Mouse (Mus musculus): ENCODE measurements at regions not wholly inside any gene's neighbourhood (a gene's known extent, or its start where the extent isn't known, plus 50 kb on each side); places are given as distances from the start of the nearest gene placed in this dataset.

- no peaks in the 10 kb centered on the region for H3K36me3 ChIP-seq
- H3K9me3 ChIP-seq = no peaks in the 10 kb centered on the region
- peaks cover 22% of the 10 kb centered on the region for H3K4me1 ChIP-seq
- no peak overlapping the region for H3K4me3 ChIP-seq
- H3K4me2 ChIP-seq (replicated peaks) = no peak overlapping the region
- no peaks in the 10 kb centered on the region for H3K27me3 ChIP-seq
- ATAC-seq (replicated peaks) = no peak
- H3K27ac ChIP-seq (replicated peaks) = no peak overlapping the region
- H3K9ac ChIP-seq (replicated peaks) = no peak overlapping the region
- WGBS = 90% methylated on average over 4 of the region's 4 CpGs
These were observed 128.8 kb downstream of the Ackr3 start for GRCm38 (mm10) chr1:90332531-90332930.

DNA sequence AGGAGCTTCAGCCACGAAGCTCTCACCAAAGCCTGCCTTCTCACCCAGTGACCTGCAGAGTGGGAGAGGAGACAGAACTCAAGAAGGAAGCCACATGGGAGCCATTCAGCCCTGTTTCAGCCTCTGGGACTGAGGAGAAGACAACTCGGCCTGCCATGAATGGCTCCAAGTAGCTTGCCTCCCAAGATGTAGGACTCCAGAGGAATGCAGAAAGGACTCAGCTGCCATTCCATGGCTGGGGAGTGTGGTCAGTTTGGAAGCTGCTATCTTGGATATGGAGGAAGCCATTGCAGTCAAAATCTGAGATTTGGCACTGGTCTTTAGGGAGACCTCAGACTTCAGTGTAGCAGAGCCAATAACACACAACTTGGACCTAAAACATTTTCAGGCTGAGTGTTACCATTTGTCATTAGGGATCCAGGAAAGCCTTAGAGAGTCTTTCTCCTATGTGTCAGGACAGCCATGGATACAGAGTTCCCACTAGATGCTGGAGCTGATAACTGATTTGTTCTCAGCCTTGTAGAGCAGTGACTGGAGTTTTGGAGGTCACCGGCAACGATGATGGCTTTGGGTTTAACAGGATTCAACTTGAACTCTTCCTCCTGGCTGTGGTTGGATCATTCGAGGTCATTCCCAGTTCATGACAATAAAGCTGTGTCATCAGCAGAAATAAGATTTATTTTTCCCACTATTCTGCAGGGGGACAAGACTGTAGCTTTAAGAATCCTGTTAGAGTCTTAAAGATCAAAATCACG, 130.1 kb downstream of the Ackr3 start:
- Histone ChIP-seq H3K27me3 (no peaks in the 10 kb centered on the region), H3K9me3 (no peaks in the 10 kb centered on the region), H3K9ac (replicated peaks) (no peak overlapping the region), H3K4me3 (no peak overlapping the region), H3K27ac (replicated peaks) (no peak overlapping the region), H3K4me1 (peaks cover 10% of the 10 kb centered on the region), H3K36me3 (no peaks in the 10 kb centered on the region), H3K4me2 (replicated peaks) (no peak overlapping the region)
- no peak for ATAC-seq (replicated peaks)
- 90% methylated on average over 6 of the region's 6 CpGs for WGBS

DNA sequence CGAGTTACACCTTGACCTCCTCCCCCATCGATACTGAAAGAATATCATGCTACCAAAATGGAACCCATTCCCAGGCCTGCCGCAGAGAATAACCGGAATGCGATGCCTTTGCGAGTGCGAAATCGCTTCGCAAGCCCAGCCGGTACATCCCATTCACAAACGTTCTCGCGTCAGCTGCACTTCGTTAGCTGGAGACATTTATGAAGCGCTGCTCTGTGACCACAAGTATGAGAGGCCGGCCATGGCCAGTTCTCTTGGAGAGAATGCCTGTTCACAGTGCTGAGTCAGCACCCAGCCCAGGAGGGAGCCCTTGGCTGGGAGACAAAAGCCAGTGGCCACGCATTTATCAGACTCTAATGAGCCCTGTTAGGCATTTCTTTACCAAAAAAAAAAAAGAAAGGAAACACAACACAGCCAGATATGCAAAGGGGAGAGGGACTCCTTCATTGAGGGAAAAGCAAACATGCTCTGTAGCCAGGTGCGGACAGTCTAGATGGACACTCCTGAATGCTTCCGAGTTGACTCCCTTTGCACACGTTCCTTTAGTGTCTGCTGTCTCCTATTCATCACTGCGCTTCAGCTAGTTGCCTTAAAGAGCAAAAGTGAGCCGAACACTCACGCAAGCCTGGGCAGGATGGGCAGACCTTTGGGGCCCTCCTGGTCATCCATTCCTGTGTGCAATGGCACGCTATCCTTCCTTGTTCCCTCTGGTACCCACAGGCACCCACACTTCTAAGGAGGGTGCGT, 131.4 kb downstream of the Ackr3 start:
- H3K36me3 ChIP-seq = no peaks in the 10 kb centered on the region
- no peak overlapping the region for H3K27ac ChIP-seq (replicated peaks)
- H3K9me3 ChIP-seq = no peaks in the 10 kb centered on the region
- peaks cover 10% of the 10 kb centered on the region for H3K4me1 ChIP-seq
- no peak for ATAC-seq (replicated peaks)
- no peak overlapping the region for H3K9ac ChIP-seq (replicated peaks)
- H3K4me3 ChIP-seq = no peak overlapping the region
- no peaks in the 10 kb centered on the region for H3K27me3 ChIP-seq
- H3K4me2 ChIP-seq (replicated peaks) = no peak overlapping the region
- 49% methylated on average over 25 of the region's 25 CpGs for WGBS

- Histone ChIP-seq H3K9me3 (no peaks in the 10 kb centered on the region), H3K4me1 (peaks cover 10% of the 10 kb centered on the region), H3K27me3 (no peaks in the 10 kb centered on the region), H3K4me2 (replicated peaks) (no peak overlapping the region), H3K36me3 (no peaks in the 10 kb centered on the region), H3K9ac (replicated peaks) (no peak overlapping the region), H3K4me3 (no peak overlapping the region), H3K27ac (replicated peaks) (no peak overlapping the region)
- ATAC-seq (replicated peaks) = no peak
- 84% methylated on average over 12 of the region's 12 CpGs for WGBS
These were observed 134.1 kb downstream of the Ackr3 start for GRCm38 (mm10) chr1:90337876-90338316.

- 37% methylated on average over 1 of the region's 1 CpGs for WGBS
These were observed 138.6 kb downstream of the Ackr3 start for GRCm38 (mm10) chr1:90342346-90342745.

GRCm38 (mm10) chr1:90343492-90343891, 139.7 kb downstream of the Ackr3 start:
- Histone ChIP-seq H3K9ac (replicated peaks) (no peak overlapping the region), H3K9me3 (no peaks in the 10 kb centered on the region), H3K4me3 (no peak overlapping the region), H3K36me3 (no peaks in the 10 kb centered on the region), H3K4me2 (replicated peaks) (no peak overlapping the region), H3K4me1 (no peaks in the 10 kb centered on the region), H3K27me3 (no peaks in the 10 kb centered on the region), H3K27ac (replicated peaks) (no peak overlapping the region)
- no peak for ATAC-seq (replicated peaks)
- WGBS = 56% methylated on average over 2 of the region's 2 CpGs

More at GRCm38 (mm10) chr1:90342346-90342745, 138.6 kb downstream of the Ackr3 start:
- Histone ChIP-seq H3K4me1 (no peaks in the 10 kb centered on the region), H3K36me3 (no peaks in the 10 kb centered on the region), H3K4me3 (no peak overlapping the region), H3K4me2 (replicated peaks) (no peak overlapping the region), H3K9ac (replicated peaks) (no peak overlapping the region), H3K27ac (replicated peaks) (no peak overlapping the region), H3K9me3 (no peaks in the 10 kb centered on the region), H3K27me3 (no peaks in the 10 kb centered on the region)
- no peak for ATAC-seq (replicated peaks)

GRCm38 (mm10) chr1:90347032-90347431, 143.3 kb downstream of the Ackr3 start:
- Histone ChIP-seq H3K27me3 (no peaks in the 10 kb centered on the region), H3K36me3 (no peaks in the 10 kb centered on the region)

DNA sequence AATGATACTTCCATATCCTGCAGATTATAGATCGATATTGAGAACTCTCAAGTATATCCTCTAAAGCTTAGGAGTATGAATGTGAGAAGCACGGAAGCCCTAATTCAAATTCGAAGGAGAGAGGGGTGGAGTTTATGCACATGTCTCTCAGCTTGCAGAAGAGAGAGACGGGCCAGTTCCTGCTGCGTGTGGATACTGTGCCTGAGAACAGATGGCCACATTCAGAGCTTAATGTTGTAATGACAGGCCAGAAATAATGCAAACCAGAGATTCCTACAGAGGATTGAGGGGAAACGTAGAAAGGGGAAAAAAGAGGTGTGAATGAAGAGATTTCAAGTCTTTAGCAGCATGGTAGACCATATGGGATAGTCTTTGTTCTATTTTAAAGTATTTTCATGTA, 145.8 kb downstream of the Ackr3 start:
- Histone ChIP-seq H3K36me3 (no peaks in the 10 kb centered on the region), H3K9me3 (no peaks in the 10 kb centered on the region), H3K4me2 (replicated peaks) (no peak overlapping the region), H3K4me3 (no peak overlapping the region), H3K9ac (replicated peaks) (no peak overlapping the region), H3K27ac (replicated peaks) (peak overlapping the region; percentile 67; the same call in 1 of the 2 replicates), H3K27me3 (no peaks in the 10 kb centered on the region), H3K4me1 (peaks cover 16% of the 10 kb centered on the region)
- WGBS = 31% methylated on average over 6 of the region's 6 CpGs
- ATAC-seq (replicated peaks) = peak; percentile 76; the same call in 1 of the 2 replicates

More at GRCm38 (mm10) chr1:90347032-90347431, 143.3 kb downstream of the Ackr3 start:
- peaks cover 13% of the 10 kb centered on the region for H3K4me1 ChIP-seq
- H3K4me3 ChIP-seq = no peak overlapping the region
- WGBS = 57% methylated on average over 6 of the region's 6 CpGs
- H3K4me2 ChIP-seq (replicated peaks) = no peak overlapping the region
- no peak for ATAC-seq (replicated peaks)
- H3K9ac ChIP-seq (replicated peaks) = no peak overlapping the region
- no peaks in the 10 kb centered on the region for H3K9me3 ChIP-seq
- H3K27ac ChIP-seq (replicated peaks) = no peak overlapping the region

GRCm38 (mm10) chr1:90353325-90353724, 149.5 kb downstream of the Ackr3 start:
- Histone ChIP-seq H3K4me1 (peaks cover 19% of the 10 kb centered on the region), H3K4me2 (replicated peaks) (no peak overlapping the region), H3K9ac (replicated peaks) (no peak overlapping the region), H3K36me3 (no peaks in the 10 kb centered on the region), H3K27ac (replicated peaks) (no peak overlapping the region), H3K27me3 (no peaks in the 10 kb centered on the region), H3K4me3 (no peak overlapping the region), H3K9me3 (no peaks in the 10 kb centered on the region)
- WGBS = 12% methylated on average over 7 of the region's 7 CpGs
- no peak for ATAC-seq (replicated peaks)

- Histone ChIP-seq H3K27ac (replicated peaks) (peak overlapping the region; percentile 35; the same call in 1 of the 2 replicates), H3K4me3 (no peak overlapping the region), H3K36me3 (no peaks in the 10 kb centered on the region), H3K9ac (replicated peaks) (no peak overlapping the region), H3K4me1 (peaks cover 6% of the 10 kb centered on the region; the same call in 1 of the 2 replicates), H3K4me2 (replicated peaks) (no peak overlapping the region), H3K9me3 (no peaks in the 10 kb centered on the region), H3K27me3 (no peaks in the 10 kb centered on the region)
- ATAC-seq (replicated peaks) = no peak
- 61% methylated on average over 3 of the region's 3 CpGs for WGBS
These were observed 152.8 kb downstream of the Ackr3 start for GRCm38 (mm10) chr1:90356567-90356966.

DNA sequence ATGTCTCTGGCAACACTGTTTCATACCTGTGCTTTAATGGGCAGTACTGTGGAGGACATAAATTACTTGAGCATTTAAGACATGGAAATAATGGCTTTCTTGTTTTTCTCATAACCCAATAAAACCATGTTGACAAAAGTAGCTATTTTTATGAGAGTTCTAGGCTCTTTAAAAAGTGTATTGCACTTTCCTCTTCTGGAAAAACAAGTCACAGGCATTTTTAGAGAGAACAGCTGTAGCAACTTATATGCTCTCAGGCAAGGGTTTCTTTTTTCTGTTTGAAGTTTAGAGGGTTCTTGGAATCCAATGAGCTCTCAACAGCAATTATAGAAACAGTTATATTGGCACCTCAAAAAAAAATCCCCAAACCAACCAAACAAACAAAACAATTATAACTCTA, 153.6 kb downstream of the Ackr3 start:
- Histone ChIP-seq H3K36me3 (no peaks in the 10 kb centered on the region), H3K9me3 (no peaks in the 10 kb centered on the region), H3K4me2 (replicated peaks) (no peak overlapping the region), H3K4me3 (no peak overlapping the region), H3K4me1 (peaks cover 6% of the 10 kb centered on the region; the same call in 1 of the 2 replicates), H3K27me3 (no peaks in the 10 kb centered on the region), H3K9ac (replicated peaks) (no peak overlapping the region), H3K27ac (replicated peaks) (no peak overlapping the region)
- ATAC-seq (replicated peaks) = no peak

DNA sequence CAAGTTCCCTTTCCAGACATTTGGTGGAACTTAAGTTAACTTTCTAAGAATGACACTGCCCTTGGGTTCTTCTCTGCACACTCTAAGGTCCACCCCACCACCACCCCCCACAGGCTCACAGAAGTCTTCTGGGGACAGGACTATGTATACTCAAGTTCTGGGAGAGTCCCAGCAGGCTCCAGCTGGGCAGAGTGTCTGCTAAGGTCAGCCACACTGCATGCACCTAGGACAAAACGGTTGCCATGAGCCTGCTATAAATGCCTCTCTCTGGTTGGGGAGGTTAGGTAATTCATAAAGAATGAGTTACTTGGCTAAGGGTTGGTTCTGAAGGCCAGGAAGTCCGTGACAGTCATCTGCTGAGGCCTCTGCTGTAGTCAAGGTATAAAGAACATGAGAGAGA, 155.2 kb downstream of the Ackr3 start:
- Histone ChIP-seq H3K9ac (replicated peaks) (no peak overlapping the region), H3K4me3 (no peak overlapping the region), H3K27me3 (no peaks in the 10 kb centered on the region), H3K27ac (replicated peaks) (no peak overlapping the region), H3K4me2 (replicated peaks) (no peak overlapping the region), H3K9me3 (no peaks in the 10 kb centered on the region), H3K4me1 (peaks cover 3% of the 10 kb centered on the region; the same call in 1 of the 2 replicates), H3K36me3 (no peaks in the 10 kb centered on the region)
- WGBS = 78% methylated on average over 2 of the region's 2 CpGs
- ATAC-seq (replicated peaks) = no peak

Measured in forebrain, embryonic 15.5 days (tissue).